Mouse (Mus musculus): ENCODE data around the gene Spin2g. TPM values are rescaled to one million over a fixed set of nuclear protein-coding genes. Genes with fewer than 3 reads are reported as not detected.

The Spin2g gene
- not detected in 2 replicates for polyA plus RNA-seq (2012; rRNA removed; ENCODE audit: low replicate concordance)

DNA sequence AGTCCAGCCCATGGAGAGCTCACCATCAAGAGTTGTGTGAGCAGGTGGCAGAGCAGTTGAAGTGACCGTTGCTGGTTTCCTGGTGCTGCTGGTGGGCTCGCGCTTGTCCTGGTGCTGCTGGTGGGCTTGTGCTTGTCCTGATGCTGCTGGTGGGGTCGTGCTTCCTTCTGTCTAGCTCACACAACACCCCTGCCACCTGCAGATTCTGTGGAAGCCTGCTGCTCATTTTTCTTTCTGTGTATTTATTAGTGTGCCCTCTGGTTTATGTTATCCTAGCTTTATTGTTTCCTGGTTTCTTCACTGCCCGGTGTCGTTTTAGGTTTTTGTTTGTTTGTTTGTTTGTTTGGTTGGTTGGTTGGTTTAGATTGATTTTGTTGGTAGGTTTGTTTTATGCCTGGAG is at the start of gene Spin2g:
Gene Spin2g, minus strand, starts transcription at position 101 of the 400 bp plus-strand sequence.

Other genes with a start within 250 kb of the Spin2g start
- gene Btbd35f9, start 77.2 kb downstream of the Spin2g start, polyA plus RNA-seq (2012; rRNA removed; ENCODE audit: low replicate concordance): not detected in 2 replicates
- gene Btbd35f8, start 211.8 kb upstream of the Spin2g start, polyA plus RNA-seq (2012; rRNA removed; ENCODE audit: low replicate concordance): not detected in 2 replicates

Data from duodenum, adult 2 months (tissue).